Mouse (Mus musculus): ENCODE data around the gene Vmn2r108.
"Not testable (repeated sequence)": the region's sequence is repeated elsewhere in the genome, so short reads cannot be mapped to it uniquely, and the experiment has no call there.

Gene Vmn2r108

DNA sequence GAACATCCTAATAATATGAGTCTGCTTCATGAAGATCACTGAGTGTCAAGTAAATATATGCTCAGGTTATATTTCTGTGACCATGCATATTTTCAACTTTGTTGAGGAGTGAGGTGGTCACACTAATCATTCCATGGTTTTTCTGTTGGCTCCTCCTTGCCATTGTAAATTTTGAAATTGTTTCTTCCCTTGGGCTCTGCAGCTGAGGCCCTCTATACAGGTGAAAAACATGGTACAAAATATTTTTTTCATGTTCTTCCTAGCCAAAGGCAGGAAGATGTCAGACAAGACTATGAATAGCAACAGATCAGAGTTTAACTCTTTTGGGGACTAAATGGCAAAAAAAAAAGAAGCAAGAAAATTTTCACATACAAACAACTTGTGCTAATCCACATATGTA lies at the start of gene Vmn2r108:
Gene Vmn2r108 (minus strand): TSS at position 101 of the 400 bp plus-strand sequence.
- no peak for DNase-seq

DNA sequence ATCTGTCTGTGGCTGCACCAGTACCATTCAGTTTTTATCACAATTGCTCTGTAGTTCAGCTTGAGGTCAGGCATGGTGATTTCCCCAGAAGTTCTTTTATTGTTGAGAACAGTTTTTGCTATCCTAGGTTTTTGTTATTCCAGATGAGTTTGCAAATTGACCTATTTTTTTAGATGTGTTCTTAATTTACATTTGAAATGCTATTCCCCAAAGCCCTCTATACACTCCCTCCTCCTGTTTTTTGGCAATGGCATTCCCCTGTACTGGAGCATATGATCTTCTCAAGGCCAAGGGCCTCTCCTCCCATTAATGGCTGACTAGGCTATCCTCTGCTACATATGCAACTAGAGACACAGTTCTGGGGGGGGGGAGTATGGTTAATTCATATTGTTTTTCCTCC lies 27.1 kb upstream of the Vmn2r108 start:
- not testable (repeated sequence) for DNase-seq

DNA sequence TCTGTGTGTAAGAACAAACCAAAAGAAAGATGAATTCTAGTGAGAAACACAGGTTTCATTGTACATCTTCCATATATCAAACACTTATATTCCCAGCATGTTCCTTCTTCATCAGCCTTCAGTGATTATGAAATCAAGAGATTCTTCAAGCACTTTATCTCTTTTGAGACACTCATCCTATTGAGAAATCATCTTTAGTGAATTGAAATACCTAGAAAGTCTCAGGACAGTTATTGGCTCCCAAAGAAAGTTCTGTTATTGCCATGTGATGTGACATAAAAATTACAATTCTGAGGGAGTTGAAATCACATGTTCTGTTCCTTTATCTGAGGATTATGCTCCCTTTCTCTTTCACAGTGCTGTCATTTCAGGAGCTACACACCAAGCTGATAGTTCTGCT lies 16.7 kb upstream of the Vmn2r108 start, which contains the start of gene Vmn1r225:
Gene Vmn1r225 (plus strand): TSS at position 301 of the 400 bp plus-strand sequence.
- no peak for DNase-seq

DNA sequence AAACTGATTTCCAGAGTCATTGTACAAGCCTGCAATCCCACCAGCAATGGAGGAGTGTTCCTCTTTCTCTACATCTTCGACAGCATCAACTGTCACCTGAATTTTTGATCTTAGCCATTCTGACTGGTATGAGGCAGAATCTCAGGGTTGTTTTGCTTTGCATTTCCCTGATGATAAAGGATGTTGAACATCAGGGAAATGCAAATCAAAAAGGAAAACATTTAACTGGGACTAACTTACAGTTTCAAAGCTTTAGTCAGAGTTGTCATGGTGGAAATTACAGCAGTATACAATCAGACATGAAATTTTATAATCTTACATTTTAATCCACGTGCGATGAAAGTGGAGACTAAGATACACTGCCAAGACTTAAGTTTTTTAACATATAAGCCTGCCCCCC lies 7.8 kb downstream of the Vmn2r108 start:
- no peak for DNase-seq

DNA sequence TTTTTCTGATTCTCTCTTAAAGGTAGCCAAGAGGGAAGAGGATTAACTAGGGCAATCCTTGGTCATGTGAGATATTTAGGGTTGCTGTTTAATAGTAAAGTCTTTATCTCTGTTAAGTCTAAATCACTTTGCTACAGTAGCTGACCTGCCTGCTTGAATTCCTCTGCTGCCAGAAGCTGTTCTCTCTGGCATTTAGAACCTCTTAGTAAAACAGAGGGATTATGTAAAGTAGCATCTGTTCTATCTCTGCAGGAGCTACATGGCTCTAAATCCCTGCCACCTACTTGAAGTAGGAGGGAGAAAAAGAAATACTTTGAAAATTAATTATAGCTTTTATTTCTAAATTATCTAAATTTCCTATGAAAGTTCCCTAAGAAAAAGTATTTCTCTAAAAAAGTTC lies 41.9 kb downstream of the Vmn2r108 start:
- DNase-seq = no peak

DNA sequence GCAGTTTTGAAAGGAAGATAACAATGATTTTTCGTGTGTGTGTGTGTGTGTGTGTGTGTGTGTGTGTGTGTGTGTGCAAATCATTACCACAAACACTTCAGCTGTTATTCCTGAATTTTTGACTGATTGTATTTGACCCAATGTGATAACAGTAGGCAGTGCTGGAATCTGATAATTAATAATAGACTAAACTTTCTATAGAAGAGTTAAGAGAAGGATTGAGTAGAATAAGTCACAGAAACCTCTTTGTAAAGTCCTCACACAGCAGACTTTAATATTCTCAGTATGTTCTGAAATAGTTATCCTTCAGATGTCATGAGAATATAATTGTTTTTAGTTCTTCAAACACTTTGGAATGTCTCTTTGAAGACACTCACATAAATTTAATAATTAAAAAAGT lies 67.3 kb downstream of the Vmn2r108 start, which contains the start of gene Vmn1r224:
Gene Vmn1r224 (plus strand): TSS at position 301 of the 400 bp plus-strand sequence.
- no peak for DNase-seq

All from cerebellum, postnatal 10 days (tissue).